14 mouse cellular contexts compared by ENCODE assay signal in the genomic region with DNA sequence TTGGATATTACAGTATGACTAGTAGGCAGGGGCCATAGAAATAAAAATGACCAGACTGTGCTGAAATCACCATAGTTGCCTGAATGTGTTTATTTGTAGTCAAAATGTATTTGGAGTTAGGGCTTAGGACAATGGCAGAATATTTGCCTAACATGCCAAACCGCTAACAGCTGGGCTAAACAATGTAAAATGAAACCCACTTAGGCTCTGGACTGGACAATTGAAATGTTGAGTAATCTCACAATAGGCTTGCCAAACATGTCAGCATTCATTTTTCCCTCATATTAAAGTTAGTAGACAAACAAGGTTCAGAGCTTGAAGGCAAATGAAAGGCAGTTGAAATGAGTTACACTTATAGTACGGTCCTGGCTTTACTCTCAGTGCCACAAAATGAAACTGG.
"Had no signal": no experiment of that assay in that cellular context is flagged by ENCODE, and none has a peak within 500 bp of the region (broad histone marks: within the 10 kb centered on the region; RNA-seq: fewer than 3 reads in every experiment).

No protein-coding gene starts in this region.

- H3K27me3 ChIP-seq: liver, embryonic 13.5 days; midbrain, embryonic 12.5 days; midbrain, embryonic 15.5 days; neural tube, embryonic 13.5 days had no signal

- H3K4me2 ChIP-seq: liver, embryonic 13.5 days; midbrain, embryonic 12.5 days; midbrain, embryonic 15.5 days; neural tube, embryonic 13.5 days had no signal

- H3K4me3 ChIP-seq: layer of hippocampus, adult 2 months; left cerebral cortex, adult 2 months; liver, embryonic 13.5 days; midbrain, embryonic 12.5 days; midbrain, embryonic 15.5 days; neural tube, embryonic 13.5 days had no signal

- H3K36me3 ChIP-seq: liver, embryonic 13.5 days; midbrain, embryonic 12.5 days; midbrain, embryonic 15.5 days; neural tube, embryonic 13.5 days had no signal

- DNase-seq: kidney, adult 2 months; kidney, postnatal 25 days; layer of hippocampus, adult 9-11 months; layer of hippocampus, postnatal 36 days; liver, embryonic 13.5 days; lung, adult 2 months; retina, postnatal 1 day; thymus, adult 18-20 months; thymus, postnatal 36 days had no signal
